Mouse (Mus musculus) neural tube, embryonic 13.5 days (tissue): ENCODE results near the gene Dhcr24. TPM values are rescaled to one million over a fixed set of nuclear protein-coding genes. Genes with fewer than 3 reads are reported as not detected.
A peak's percentile ranks its signal among the peaks of the same experiment; 100 is the strongest.

Experiments used
- ATAC-seq: fragments of 200-750 bp; cut with Nextera tagmentation; 2 replicates; pipeline ENCODE4 v1.8.0; 2017; ENCODE audit warnings: low read depth, mild to moderate bottlenecking, moderate TSS enrichment, moderate library complexity
- H3K27ac ChIP-seq: fragments of 300-500 bp; sonication (generic); replicated peaks from 2 replicates; pipeline ENCODE4 v1.5.1; 2015; ENCODE audit warnings: moderate library complexity, mild to moderate bottlenecking, inconsistent platforms
- H3K27me3 ChIP-seq: fragments of 300-500 bp; sonication (generic); 2 replicates; pipeline ENCODE4 v1.6.1; 2015; ENCODE audit warnings: mild to moderate bottlenecking, inconsistent platforms
- H3K36me3 ChIP-seq: fragments of 300-500 bp; sonication (generic); 2 replicates; pipeline ENCODE4 v1.6.1; 2015; ENCODE audit warnings: mild to moderate bottlenecking, inconsistent platforms
- H3K4me1 ChIP-seq: fragments of 300-500 bp; sonication (generic); replicated peaks from 2 replicates; pipeline ENCODE4 v1.6.1; 2015; ENCODE audit warnings: inconsistent platforms
- H3K4me2 ChIP-seq: fragments of 300-500 bp; sonication (generic); 2 replicates; pipeline ENCODE4 v1.6.1; 2015; ENCODE audit warnings: inconsistent platforms, mild to moderate bottlenecking, moderate library complexity
- H3K4me3 ChIP-seq: fragments of 300-500 bp; sonication (generic); 2 replicates; pipeline ENCODE4 v1.5.1; 2015; ENCODE audit warnings: mild to moderate bottlenecking, inconsistent platforms
- H3K9ac ChIP-seq: fragments of 300-500 bp; sonication (generic); 2 replicates; pipeline ENCODE4 v1.6.1; 2015; ENCODE audit warnings: moderate library complexity, mild to moderate bottlenecking, inconsistent platforms
- H3K9me3 ChIP-seq: fragments of 300-500 bp; sonication (generic); 2 replicates; pipeline ENCODE4 v1.6.1; 2016; ENCODE audit warnings: inconsistent platforms
- WGBS: fragments of 180-500 bp; shearing (Covaris S2); methylation state at CpG from one replicate; pipeline ENCODE4 v1.1.7; 2015; 5-methylcytosine and 5-hydroxymethylcytosine counted together
- polyA plus RNA-seq: library from polyadenylated mRNA; unstranded; fragments of >200 nt; fragmentation: Nextera tagmentation; extraction: Ambion mirVana; gene quantifications from 2 replicates; pipeline ENCODE4 v1.2.1, GENCODE M21; 2015

The Dhcr24 gene
- polyA plus RNA-seq, 1 experiment from 2014 or later, result 5.1 TPM

- no peaks in the 10 kb centered on the region for H3K9me3 ChIP-seq
- 40% methylated on average over 7 of the region's 7 CpGs for WGBS
- no peak overlapping the region for H3K27ac ChIP-seq
Observed at GRCm38 (mm10) chr4:106614180-106614797, 53.5 kb downstream of the Dhcr24 start.

GRCm38 (mm10) chr4:106614881-106615280 is 54.0 kb downstream of the Dhcr24 start:
- Histone ChIP-seq H3K36me3 (no peaks in the 10 kb centered on the region), H3K4me3 (no peak overlapping the region), H3K27ac (no peak overlapping the region), H3K4me1 (peaks cover 19% of the 10 kb centered on the region), H3K27me3 (peaks cover 6% of the 10 kb centered on the region; the same call in 1 of the 2 replicates), H3K9me3 (no peaks in the 10 kb centered on the region), H3K4me2 (no peak overlapping the region), H3K9ac (no peak overlapping the region)
- ATAC-seq, result no peak
- WGBS, result 85% methylated on average over 9 of the region's 9 CpGs

More at GRCm38 (mm10) chr4:106614180-106614797, 53.5 kb downstream of the Dhcr24 start:
- H3K36me3 ChIP-seq, result no peaks in the 10 kb centered on the region
- H3K4me3 ChIP-seq, result no peak overlapping the region
- no peak overlapping the region for H3K9ac ChIP-seq
- peaks cover 19% of the 10 kb centered on the region for H3K4me1 ChIP-seq
- no peak overlapping the region for H3K4me2 ChIP-seq
- H3K27me3 ChIP-seq, result peaks cover 6% of the 10 kb centered on the region; the same call in 1 of the 2 replicates
- peak; percentile 90 for ATAC-seq

GRCm38 (mm10) chr4:106615637-106616036 is 54.8 kb downstream of the Dhcr24 start:
- peaks cover 6% of the 10 kb centered on the region; the same call in 1 of the 2 replicates for H3K27me3 ChIP-seq
- no peak overlapping the region for H3K27ac ChIP-seq
- H3K4me2 ChIP-seq, result no peak overlapping the region
- peaks cover 19% of the 10 kb centered on the region for H3K4me1 ChIP-seq
- no peaks in the 10 kb centered on the region for H3K9me3 ChIP-seq
- H3K9ac ChIP-seq, result no peak overlapping the region
- WGBS, result 81% methylated on average over 12 of the region's 12 CpGs
- no peaks in the 10 kb centered on the region for H3K36me3 ChIP-seq
- no peak overlapping the region for H3K4me3 ChIP-seq
- ATAC-seq, result no peak

GRCm38 (mm10) chr4:106617056-106617455 is 56.2 kb downstream of the Dhcr24 start, which contains the start of gene Lexm:
Gene Lexm (minus strand): TSS chr4:106617241.
- H3K27ac ChIP-seq, result no peak within 1 kb of the TSS
- 2% methylated on average over 19 of the region's 19 CpGs for WGBS
- H3K4me3 ChIP-seq, result 0 out of 2 replicates have a peak within 1 kb of the TSS, but pooled peaks have one; percentile 10
- H3K4me1 ChIP-seq, result peaks cover 19% of the 10 kb centered on the region
- H3K9me3 ChIP-seq, result no peaks in the 10 kb centered on the region
- peak within 1 kb of the TSS; percentile 49 for H3K4me2 ChIP-seq
- peaks cover 16% of the 10 kb centered on the region for H3K27me3 ChIP-seq
- no peaks in the 10 kb centered on the region for H3K36me3 ChIP-seq
- H3K9ac ChIP-seq, result peak within 1 kb of the TSS; percentile 49
- ATAC-seq, result no peak

GRCm38 (mm10) chr4:106618898-106619297 is 58.1 kb downstream of the Dhcr24 start:
- Histone ChIP-seq H3K36me3 (no peaks in the 10 kb centered on the region), H3K27me3 (peaks cover 35% of the 10 kb centered on the region), H3K27ac (no peak overlapping the region), H3K9ac (no peak overlapping the region), H3K4me1 (peaks cover 18% of the 10 kb centered on the region), H3K9me3 (no peaks in the 10 kb centered on the region), H3K4me2 (no peak overlapping the region), H3K4me3 (no peak overlapping the region)
- no peak for ATAC-seq
- WGBS, result 86% methylated on average over 4 of the region's 4 CpGs

GRCm38 (mm10) chr4:106621428-106621827 is 60.6 kb downstream of the Dhcr24 start:
- Histone ChIP-seq H3K4me2 (no peak overlapping the region), H3K9ac (no peak overlapping the region), H3K27me3 (peaks cover 45% of the 10 kb centered on the region), H3K4me3 (no peak overlapping the region), H3K4me1 (peaks cover 20% of the 10 kb centered on the region), H3K9me3 (no peaks in the 10 kb centered on the region), H3K27ac (no peak overlapping the region), H3K36me3 (no peaks in the 10 kb centered on the region)
- 77% methylated on average over 3 of the region's 3 CpGs for WGBS
- ATAC-seq, result no peak

- no peaks in the 10 kb centered on the region for H3K9me3 ChIP-seq
- H3K9ac ChIP-seq, result no peak within 1 kb of the TSS
- no peaks in the 10 kb centered on the region for H3K36me3 ChIP-seq
- H3K4me2 ChIP-seq, result no peak within 1 kb of the TSS; the same call in 1 of the 2 replicates
- no peak within 1 kb of the TSS for H3K27ac ChIP-seq
- ATAC-seq, result no peak
- WGBS, result 35% methylated on average over 16 of the region's 16 CpGs
- H3K4me3 ChIP-seq, result no peak within 1 kb of the TSS
- H3K4me1 ChIP-seq, result peaks cover 20% of the 10 kb centered on the region
- peaks cover 43% of the 10 kb centered on the region for H3K27me3 ChIP-seq
Observed at GRCm38 (mm10) chr4:106622030-106622493, 61.2 kb downstream of the Dhcr24 start, which contains the start of gene Ttc22. Gene Ttc22 (plus strand): TSS chr4:106622432.

GRCm38 (mm10) chr4:106622712-106623111 is 61.9 kb downstream of the Dhcr24 start:
- Histone ChIP-seq H3K36me3 (no peaks in the 10 kb centered on the region), H3K27me3 (peaks cover 41% of the 10 kb centered on the region), H3K9ac (no peak overlapping the region), H3K27ac (no peak overlapping the region), H3K4me3 (no peak overlapping the region), H3K9me3 (no peaks in the 10 kb centered on the region), H3K4me2 (no peak overlapping the region; the same call in 1 of the 2 replicates), H3K4me1 (peaks cover 16% of the 10 kb centered on the region)
- ATAC-seq, result no peak
- 34% methylated on average over 28 of the region's 28 CpGs for WGBS

- Histone ChIP-seq H3K27ac (no peak overlapping the region), H3K9ac (no peak overlapping the region), H3K36me3 (no peaks in the 10 kb centered on the region), H3K27me3 (peaks cover 39% of the 10 kb centered on the region), H3K4me1 (peaks cover 16% of the 10 kb centered on the region), H3K4me3 (no peak overlapping the region), H3K4me2 (no peak overlapping the region), H3K9me3 (no peaks in the 10 kb centered on the region)
- no peak for ATAC-seq
- WGBS, result 88% methylated on average over 10 of the region's 10 CpGs
Observed at GRCm38 (mm10) chr4:106624271-106624670, 63.4 kb downstream of the Dhcr24 start.

GRCm38 (mm10) chr4:106627809-106628208 is 67.0 kb downstream of the Dhcr24 start:
- no peak overlapping the region for H3K9ac ChIP-seq
- 80% methylated on average over 5 of the region's 5 CpGs for WGBS
- no peaks in the 10 kb centered on the region for H3K9me3 ChIP-seq
- ATAC-seq, result no peak
- peaks cover 45% of the 10 kb centered on the region for H3K4me1 ChIP-seq
- no peak overlapping the region for H3K4me3 ChIP-seq
- no peak overlapping the region for H3K27ac ChIP-seq
- H3K27me3 ChIP-seq, result peaks cover 21% of the 10 kb centered on the region
- H3K36me3 ChIP-seq, result no peaks in the 10 kb centered on the region
- H3K4me2 ChIP-seq, result no peak overlapping the region

- no peaks in the 10 kb centered on the region for H3K36me3 ChIP-seq
- H3K9ac ChIP-seq, result no peak overlapping the region
- H3K4me1 ChIP-seq, result peaks cover 55% of the 10 kb centered on the region
- ATAC-seq, result no peak
- no peak overlapping the region for H3K4me3 ChIP-seq
- peaks cover 11% of the 10 kb centered on the region for H3K27me3 ChIP-seq
- no peak overlapping the region for H3K4me2 ChIP-seq
- H3K9me3 ChIP-seq, result no peaks in the 10 kb centered on the region
- no peak overlapping the region for H3K27ac ChIP-seq
- 62% methylated on average over 9 of the region's 9 CpGs for WGBS
Observed at GRCm38 (mm10) chr4:106628650-106629360, 68.0 kb downstream of the Dhcr24 start.

- ATAC-seq, result no peak
- WGBS, result 76% methylated on average over 5 of the region's 5 CpGs
- Histone ChIP-seq H3K9ac (no peak overlapping the region), H3K27me3 (peaks cover 6% of the 10 kb centered on the region), H3K4me2 (no peak overlapping the region), H3K4me1 (peaks cover 61% of the 10 kb centered on the region), H3K27ac (no peak overlapping the region), H3K36me3 (no peaks in the 10 kb centered on the region), H3K9me3 (no peaks in the 10 kb centered on the region), H3K4me3 (no peak overlapping the region)
Observed at GRCm38 (mm10) chr4:106629374-106629773, 68.5 kb downstream of the Dhcr24 start.
